Mouse (Mus musculus) retina, postnatal 1 day (tissue): ENCODE data around the gene Itpr3.

Experiments used
- DNase-seq: peaks from one replicate; pipeline ENCODE4 v3.0.0-alpha.2; 2012

Itpr3 gene

GRCm38 (mm10) chr17:27121266-27121665 is 64.2 kb downstream of the Itpr3 start:
- peak; percentile 46 for DNase-seq

- DNase-seq, result no peak
Measured at GRCm38 (mm10) chr17:27121781-27122180, 64.7 kb downstream of the Itpr3 start.

- DNase-seq, result no peak
Measured at GRCm38 (mm10) chr17:27122701-27123100, 65.6 kb downstream of the Itpr3 start.

GRCm38 (mm10) chr17:27123103-27123502 is 66.0 kb downstream of the Itpr3 start:
- no peak for DNase-seq

- DNase-seq, result no peak
Measured at GRCm38 (mm10) chr17:27123813-27124375, 66.8 kb downstream of the Itpr3 start.

GRCm38 (mm10) chr17:27125185-27125584 is 68.1 kb downstream of the Itpr3 start:
- DNase-seq, result peak; percentile 70

GRCm38 (mm10) chr17:27125669-27126202 is 68.6 kb downstream of the Itpr3 start:
- no peak for DNase-seq

GRCm38 (mm10) chr17:27126974-27127373 is 69.9 kb downstream of the Itpr3 start:
- DNase-seq, result no peak

- no peak for DNase-seq
Measured at GRCm38 (mm10) chr17:27128189-27128588, 71.1 kb downstream of the Itpr3 start.

GRCm38 (mm10) chr17:27129291-27129690 is 72.2 kb downstream of the Itpr3 start:
- no peak for DNase-seq

- DNase-seq, result no peak
Measured at GRCm38 (mm10) chr17:27129819-27130218, 72.7 kb downstream of the Itpr3 start.

- no peak for DNase-seq
Measured at GRCm38 (mm10) chr17:27130246-27130645, 73.1 kb downstream of the Itpr3 start.

- DNase-seq, result no peak
Measured at GRCm38 (mm10) chr17:27131240-27131665, 74.1 kb downstream of the Itpr3 start.

- no peak for DNase-seq
Measured at GRCm38 (mm10) chr17:27132238-27132637, 75.1 kb downstream of the Itpr3 start.

- DNase-seq, result peak; percentile 98
Measured at GRCm38 (mm10) chr17:27133551-27134141, 76.5 kb downstream of the Itpr3 start, which contains the start of gene Uqcc2. Uqcc2 (minus strand) TSS chr17:27133916.

GRCm38 (mm10) chr17:27134187-27134586 is 77.1 kb downstream of the Itpr3 start:
- no peak for DNase-seq

- DNase-seq, result no peak
Measured at GRCm38 (mm10) chr17:27134715-27135114, 77.6 kb downstream of the Itpr3 start.

GRCm38 (mm10) chr17:27138396-27138795 is 81.3 kb downstream of the Itpr3 start:
- DNase-seq, result no peak

GRCm38 (mm10) chr17:27139304-27139703 is 82.2 kb downstream of the Itpr3 start:
- DNase-seq, result peak; percentile 73

- DNase-seq, result no peak
Measured at GRCm38 (mm10) chr17:27140262-27140661, 83.2 kb downstream of the Itpr3 start.

- DNase-seq, result no peak
Measured at GRCm38 (mm10) chr17:27141971-27142450, 84.9 kb downstream of the Itpr3 start.

GRCm38 (mm10) chr17:27144152-27144551 is 87.0 kb downstream of the Itpr3 start:
- no peak for DNase-seq

- DNase-seq, result no peak
Measured at GRCm38 (mm10) chr17:27146323-27146923, 89.3 kb downstream of the Itpr3 start.

GRCm38 (mm10) chr17:27150871-27151270 is 93.8 kb downstream of the Itpr3 start:
- DNase-seq, result no peak
